ENCODE assay signal across 8 mouse cellular contexts in genomic region chr16:5013054-5013838, GRCm38 (mm10). TPM values are rescaled to one million over a fixed set of nuclear protein-coding genes. Genes with fewer than 3 reads are reported as not detected.
DNase-seq lines count a peak whose midpoint lies in the region; ATAC-seq and TF ChIP-seq lines count a peak whose summit lies in the region.

TSS of gene Rogdi (minus strand) at chr16:5013553.

- peak; percentile 100 for ATAC-seq in forebrain, embryonic 12.5 days (ENCODE audit: low FRiP score)
- peak; percentile 99 for ATAC-seq in heart, postnatal 0 days (ENCODE audit: insufficient read depth, low read depth)
- ATAC-seq in liver, embryonic 16.5 days (ENCODE audit: low read depth), result peak; percentile 93
- ATAC-seq in neural tube, embryonic 13.5 days (ENCODE audit: low read depth), result peak; percentile 99

- WGBS in forebrain, embryonic 12.5 days, result 2% methylated on average over 57 of the region's 63 CpGs
- under 1% methylated on average over 62 of the region's 63 CpGs for WGBS in heart, postnatal 0 days
- under 1% methylated on average over 63 of the region's 63 CpGs for WGBS in liver, embryonic 16.5 days (ENCODE audit: insufficient replicate concordance)
- WGBS in neural tube, embryonic 13.5 days, result under 1% methylated on average over 63 of the region's 63 CpGs

- DNase-seq in c-Kit-positive CD71-positive TER-119-positive erythroid progenitor cells, embryonic 14.5 days (ENCODE audit: low spot score), result peak; percentile 98
- peak; percentile 99 for DNase-seq in heart, postnatal 0 days (ENCODE audit: low spot score)
- DNase-seq in kidney, postnatal 4 days, result peak; percentile 98 to 99

- H3K27me3 ChIP-seq in E14TG2a.4 (ENCODE audit: insufficient read depth, low read length), result peaks cover 6% of the 10 kb centered on the region; the same call in 1 of the 2 replicates
- no peaks in the 10 kb centered on the region for H3K27me3 ChIP-seq in forebrain, embryonic 12.5 days
- no peaks in the 10 kb centered on the region for H3K27me3 ChIP-seq in heart, postnatal 0 days (ENCODE audit: control insufficient read depth, insufficient read depth, low read length)
- no peaks in the 10 kb centered on the region for H3K27me3 ChIP-seq in liver, embryonic 16.5 days (ENCODE audit: control insufficient read depth, insufficient read depth, low read depth, low read length)
- H3K27me3 ChIP-seq in neural tube, embryonic 13.5 days, result no peaks in the 10 kb centered on the region
- H3K27me3 ChIP-seq in testis, adult 2 months (ENCODE audit: control insufficient read depth, insufficient read depth, low read length), result no peaks in the 10 kb centered on the region

- TF ChIP-seq CTCF in E14TG2a.4 (conservative IDR thresholded peaks at IDR 0.05; ENCODE audit: low read length), result no peak
- no peak; the same call in 1 of the 2 replicates for TF ChIP-seq CTCF in heart, postnatal 0 days (IDR thresholded peaks at IDR 0.05; ENCODE audit: low read depth)
- TF ChIP-seq CTCF in testis, adult 2 months (IDR thresholded peaks at IDR 0.05; ENCODE audit: control insufficient read depth, insufficient read depth, insufficient replicate concordance, low read depth, low read length), result no peak

- peak within 1 kb of the TSS; percentile 71 for H3K9ac ChIP-seq in forebrain, embryonic 12.5 days
- H3K9ac ChIP-seq in heart, postnatal 0 days (replicated peaks; ENCODE audit: low read depth, low read length), result peak within 1 kb of the TSS; percentile 59
- H3K9ac ChIP-seq in liver, embryonic 16.5 days (ENCODE audit: low read depth, low read length), result peak within 1 kb of the TSS; percentile 64
- peak within 1 kb of the TSS; percentile 71 for H3K9ac ChIP-seq in neural tube, embryonic 13.5 days

- TF ChIP-seq EP300 in heart, postnatal 0 days (IDR thresholded peaks at IDR 0.05; ENCODE audit: low read depth), result peak; percentile 60; the same call in 1 of the 2 replicates

- no peaks in the 10 kb centered on the region for H3K9me3 ChIP-seq in E14TG2a.4 (ENCODE audit: low read length)
- H3K9me3 ChIP-seq in forebrain, embryonic 12.5 days, result no peaks in the 10 kb centered on the region
- H3K9me3 ChIP-seq in heart, postnatal 0 days (replicated peaks; ENCODE audit: control insufficient read depth, low read length), result no peaks in the 10 kb centered on the region
- no peaks in the 10 kb centered on the region for H3K9me3 ChIP-seq in liver, embryonic 16.5 days (replicated peaks; ENCODE audit: control insufficient read depth, low read length)
- H3K9me3 ChIP-seq in neural tube, embryonic 13.5 days, result no peaks in the 10 kb centered on the region

- peak within 1 kb of the TSS; percentile 76 for H3K27ac ChIP-seq in forebrain, embryonic 12.5 days
- 0 out of 2 replicates have a peak within 1 kb of the TSS, but pooled peaks have one; percentile 17 for H3K27ac ChIP-seq in heart, postnatal 0 days (ENCODE audit: low read depth)
- H3K27ac ChIP-seq in liver, embryonic 16.5 days (ENCODE audit: low read length), result peak within 1 kb of the TSS; percentile 76
- peak within 1 kb of the TSS; percentile 80 for H3K27ac ChIP-seq in neural tube, embryonic 13.5 days (replicated peaks)
- H3K27ac ChIP-seq in testis, adult 2 months (ENCODE audit: control insufficient read depth, insufficient read depth, low read depth, low read length), result peak within 1 kb of the TSS; percentile 82

- peak; percentile 80 for TF ChIP-seq POLR2A in testis, adult 2 months (IDR thresholded peaks at IDR 0.05; ENCODE audit: control insufficient read depth, low read depth, low read length)

- H3K4me3 ChIP-seq in E14TG2a.4 (replicated peaks; ENCODE audit: low read length), result peak within 1 kb of the TSS; percentile 89
- H3K4me3 ChIP-seq in forebrain, embryonic 12.5 days (replicated peaks), result peak within 1 kb of the TSS; percentile 73
- peak within 1 kb of the TSS; percentile 71 for H3K4me3 ChIP-seq in heart, postnatal 0 days (ENCODE audit: low read depth, low read length)
- H3K4me3 ChIP-seq in liver, embryonic 16.5 days (ENCODE audit: low read depth, low read length), result peak within 1 kb of the TSS; percentile 75
- H3K4me3 ChIP-seq in neural tube, embryonic 13.5 days, result peak within 1 kb of the TSS; percentile 56
- peak within 1 kb of the TSS; percentile 98 for H3K4me3 ChIP-seq in testis, adult 2 months (ENCODE audit: control insufficient read depth, low read depth, low read length)

- peaks cover 76% of the 10 kb centered on the region for H3K36me3 ChIP-seq in E14TG2a.4 (ENCODE audit: insufficient read depth, low read length)
- H3K36me3 ChIP-seq in forebrain, embryonic 12.5 days (replicated peaks), result peaks cover 44% of the 10 kb centered on the region
- H3K36me3 ChIP-seq in heart, postnatal 0 days (replicated peaks; ENCODE audit: control insufficient read depth, insufficient read depth, low read length), result peaks cover 43% of the 10 kb centered on the region
- H3K36me3 ChIP-seq in liver, embryonic 16.5 days (ENCODE audit: control insufficient read depth, insufficient read depth), result peaks cover 29% of the 10 kb centered on the region
- peaks cover 66% of the 10 kb centered on the region for H3K36me3 ChIP-seq in neural tube, embryonic 13.5 days
- H3K36me3 ChIP-seq in testis, adult 2 months (ENCODE audit: control insufficient read depth, insufficient read depth, low read length), result peaks cover 3% of the 10 kb centered on the region

- peak within 1 kb of the TSS; percentile 79 for H3K4me2 ChIP-seq in forebrain, embryonic 12.5 days
- H3K4me2 ChIP-seq in heart, postnatal 0 days (ENCODE audit: low read depth, low read length), result peak within 1 kb of the TSS; percentile 67
- H3K4me2 ChIP-seq in liver, embryonic 16.5 days (ENCODE audit: low read depth, low read length), result peak within 1 kb of the TSS; percentile 95
- H3K4me2 ChIP-seq in neural tube, embryonic 13.5 days, result peak within 1 kb of the TSS; percentile 59

- peaks cover 62% of the 10 kb centered on the region for H3K4me1 ChIP-seq in E14TG2a.4 (replicated peaks; ENCODE audit: low read depth, low read length)
- H3K4me1 ChIP-seq in forebrain, embryonic 12.5 days, result peaks cover 12% of the 10 kb centered on the region
- 0 out of 2 replicates have a peak, but pooled peaks cover 6% of the 10 kb centered on the region for H3K4me1 ChIP-seq in heart, postnatal 0 days (ENCODE audit: control insufficient read depth, insufficient read depth)
- H3K4me1 ChIP-seq in liver, embryonic 16.5 days (ENCODE audit: control insufficient read depth, low read depth, low read length), result peaks cover 23% of the 10 kb centered on the region
- H3K4me1 ChIP-seq in neural tube, embryonic 13.5 days (replicated peaks), result peaks cover 22% of the 10 kb centered on the region
- H3K4me1 ChIP-seq in testis, adult 2 months (ENCODE audit: control insufficient read depth, insufficient read depth, low read length), result peaks cover 5% of the 10 kb centered on the region

RNA-seq across cellular contexts. Expression of gene Rogdi, which starts in this region (rescaled TPM):
- 80.2 and 83.5 TPM in 2 replicates for polyA plus RNA-seq in forebrain, embryonic 12.5 days (2016; fragmentation: Nextera tagmentation; extraction: Ambion mirVana)
- 37.3 and 55.7 TPM in 2 replicates for total RNA-seq in heart, postnatal 0 days (2014; rRNA removed; ENCODE audit: low replicate concordance)
- 34.8 and 39.2 TPM in 2 replicates for polyA plus RNA-seq in heart, postnatal 0 days (2015; fragmentation: Nextera tagmentation; extraction: Ambion mirVana)
- 72.5 and 83.9 TPM in 2 replicates for polyA plus RNA-seq in liver, embryonic 16.5 days (2015; fragmentation: Nextera tagmentation; extraction: Ambion mirVana)
- 157 and 171 TPM in 2 replicates for polyA plus RNA-seq in neural tube, embryonic 13.5 days (2015; fragmentation: Nextera tagmentation; extraction: Ambion mirVana)
- polyA plus RNA-seq in testis, adult 2 months (2012; rRNA removed), result 277 and 305 TPM in 2 replicates

Comparison
In these comparisons a context has a peak if more than half of its experiments do, and no peak if none do; other contexts are left out.
1. Peak in every context shown above with its lines: DNase-seq, ATAC-seq, H3K4me3 ChIP-seq and H3K27ac ChIP-seq.
2. H3K27ac ChIP-seq: peak in every context shown above with its lines; median percentile 82 in testis, adult 2 months; 80 in neural tube, embryonic 13.5 days; 76 in forebrain, embryonic 12.5 days; 76 in liver, embryonic 16.5 days; 17 in heart, postnatal 0 days.